Mouse (Mus musculus): Measurements from ENCODE around the gene Rbm41.
A peak's percentile ranks its signal among the peaks of the same experiment; 100 is the strongest.

- no peak for TF ChIP-seq CTCF (IDR thresholded peaks at IDR 0.05; ENCODE audit: low read depth)
- peak; percentile 66 for TF ChIP-seq EP300 (IDR thresholded peaks at IDR 0.05; ENCODE audit: low read depth)
Measured at GRCm38 (mm10) chrX:139982115-139982514, 16.3 kb downstream of the Rbm41 start.

Data from liver, embryonic 14.5 days (tissue).